Mouse (Mus musculus) effector memory CD4-positive, alpha-beta T cell, adult 5 months (primary cell): ENCODE results near the gene Ak9. TPM values are rescaled to one million over a fixed set of nuclear protein-coding genes. Genes with fewer than 3 reads are reported as not detected.

Source experiments
- polyA plus RNA-seq: library from polyadenylated mRNA; unstranded; fragments of 100-300 nt; shearing (Covaris generic); gene quantifications from one replicate; pipeline ENCODE4 v1.2.1, GENCODE M21; 2017

The Ak9 gene
- not detected for polyA plus RNA-seq

GRCm38 (mm10) chr10:41303639-41304444 is at the start of gene Ak9:
Gene Ak9 (plus strand): TSS chr10:41303980.

GRCm38 (mm10) chr10:41302689-41303431 is 920 bp upstream of the Ak9 start, which contains the start of gene Fig4:
Gene Fig4 (minus strand): TSS chr10:41303260.

DNA sequence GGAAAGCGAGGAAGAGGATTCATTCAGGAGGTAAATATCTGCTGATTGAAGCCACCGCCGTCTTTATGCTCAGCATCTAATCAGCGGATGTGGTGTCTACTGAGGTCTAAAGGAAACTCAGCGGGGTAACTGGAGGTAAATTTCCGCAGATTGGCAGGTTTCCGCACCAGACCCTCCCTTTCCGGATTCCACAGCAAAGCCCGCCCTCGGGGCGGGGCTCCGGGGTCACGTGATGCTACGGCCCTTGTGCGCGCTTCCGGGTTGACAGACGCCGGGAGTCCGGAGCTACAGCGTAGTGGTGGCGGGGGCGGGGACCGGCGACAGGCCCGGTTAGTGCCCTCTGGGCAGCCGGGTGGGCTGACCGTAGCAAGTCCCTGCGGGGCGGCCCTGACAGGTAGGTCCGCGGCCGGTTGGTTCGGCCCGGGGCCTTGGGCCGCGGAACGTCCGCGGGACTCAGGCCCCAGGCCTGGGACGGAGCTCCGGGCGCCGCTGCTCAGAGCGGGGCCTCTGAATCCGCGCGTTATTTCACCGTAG is 146.4 kb downstream of the Ak9 start, which contains the start of gene Zbtb24:
Gene Zbtb24 (plus strand): TSS at position 247 of the 534 bp plus-strand sequence.

GRCm38 (mm10) chr10:41476171-41477017 is 172.6 kb downstream of the Ak9 start, which contains the start of gene Mical1:
Gene Mical1 (plus strand): TSS chr10:41476314.

Other genes starting within 250 kb of the Ak9 start
- gene Gpr6, start 231.7 kb upstream of the Ak9 start, polyA plus RNA-seq = not detected
- 15.0 TPM for gene Fig4, start 720 bp upstream of the Ak9 start, polyA plus RNA-seq
- 26.8 TPM for gene Zbtb24, start 146.4 kb downstream of the Ak9 start, polyA plus RNA-seq
- 117 TPM for gene Mical1, start 172.3 kb downstream of the Ak9 start, polyA plus RNA-seq
- 25.8 TPM for gene Smpd2, start 186.4 kb downstream of the Ak9 start, polyA plus RNA-seq
- gene Ppil6, start 186.5 kb downstream of the Ak9 start, polyA plus RNA-seq = not detected
- gene Cd164, start 215.4 kb downstream of the Ak9 start, polyA plus RNA-seq = 240 TPM